Mouse (Mus musculus) lung, postnatal 0 days (tissue): ENCODE results near the gene Rgs12.

Experiments
- CTCF ChIP-seq: IDR thresholded peaks from 2 replicates; pipeline ENCODE4 v1.5.1; 2016; ENCODE audit warnings: antibody characterized with exemption, mild to moderate bottlenecking
- EP300 ChIP-seq: IDR thresholded peaks from 2 replicates; pipeline ENCODE4 v1.6.1; 2016; ENCODE audit warnings: antibody characterized with exemption, mild to moderate bottlenecking, control low read depth

- no peak for TF ChIP-seq CTCF
- TF ChIP-seq EP300: no peak
These were observed 6.4 kb downstream of the Rgs12 start for GRCm38 (mm10) chr5:34955630-34956029.
